Mouse (Mus musculus): ENCODE data around the gene Tbl3.

- TF ChIP-seq CTCF (IDR thresholded peaks at IDR 0.05; ENCODE audit: borderline replicate concordance, insufficient read depth, low read length) (no peak), POLR2A (IDR thresholded peaks at IDR 0.05; ENCODE audit: low read depth, low read length) (no peak)
Observed at GRCm38 (mm10) chr17:24698715-24699114, 8.7 kb downstream of the Tbl3 start.

Measured in embryonic fibroblast, embryonic 13.5 days (primary cell).